Mouse (Mus musculus) heart, postnatal 4 days (tissue): ENCODE measurements around the gene Fam71e1. TPM values are rescaled to one million over a fixed set of nuclear protein-coding genes. Genes with fewer than 3 reads are reported as not detected.

Source experiments
- DNase-seq: peaks from one replicate; pipeline ENCODE4 v3.0.0; 2021
- total RNA-seq, 2 experiments: library from RNA; stranded (reverse); gene quantifications; 2 replicates each; pipeline ENCODE4 v1.2.3; 2021

Fam71e1 gene
- total RNA-seq, 2 experiments from 2014 or later, result 6.3 to 6.7 TPM

DNA sequence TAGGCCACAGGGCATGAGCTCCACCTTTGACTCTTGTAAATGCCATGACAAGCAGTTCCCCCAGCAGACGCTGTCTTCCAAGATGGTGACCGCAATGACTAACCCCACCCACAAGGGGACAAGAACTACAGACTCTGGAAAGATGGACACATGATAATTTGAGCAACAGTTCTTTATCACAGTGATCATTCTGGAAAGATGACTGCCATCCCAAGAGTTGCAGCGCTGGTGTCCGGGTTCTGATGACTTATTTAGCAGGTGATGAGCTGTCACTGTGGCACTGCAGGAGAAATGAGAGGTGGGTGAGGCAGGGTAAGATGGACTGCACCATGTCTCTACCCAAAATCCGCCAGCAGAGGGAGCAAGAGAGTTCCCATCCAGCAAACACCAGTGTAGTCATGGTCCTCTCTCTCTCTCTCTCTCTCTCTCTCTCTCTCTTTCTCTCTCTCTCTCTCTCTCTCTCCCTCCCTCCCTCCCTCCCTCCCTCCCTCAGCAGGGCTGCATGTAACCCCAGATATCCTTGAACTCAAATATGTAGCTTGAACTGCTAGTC, 5.3 kb downstream of the Fam71e1 start:
- DNase-seq, result peak; percentile 83

DNA sequence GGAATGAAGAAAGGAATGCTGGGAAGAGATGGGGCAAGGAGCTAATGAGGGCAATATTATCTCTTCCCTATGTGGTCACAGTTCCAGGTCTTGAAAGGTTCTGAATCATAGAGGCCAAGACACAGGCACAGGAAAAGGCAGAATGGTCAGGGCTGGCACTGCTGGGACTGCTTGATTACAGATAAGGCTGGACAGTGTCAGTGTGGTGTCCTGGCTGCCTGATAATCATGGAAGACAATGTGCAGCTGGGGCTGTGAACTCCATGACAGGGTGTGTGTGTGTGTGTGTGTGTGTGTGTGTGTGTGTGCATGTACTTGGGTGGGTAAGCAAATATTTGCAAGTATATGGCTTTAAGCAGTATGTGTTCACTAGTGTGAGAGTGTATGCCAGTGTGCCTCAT, 11.1 kb downstream of the Fam71e1 start:
- DNase-seq, result no peak

DNA sequence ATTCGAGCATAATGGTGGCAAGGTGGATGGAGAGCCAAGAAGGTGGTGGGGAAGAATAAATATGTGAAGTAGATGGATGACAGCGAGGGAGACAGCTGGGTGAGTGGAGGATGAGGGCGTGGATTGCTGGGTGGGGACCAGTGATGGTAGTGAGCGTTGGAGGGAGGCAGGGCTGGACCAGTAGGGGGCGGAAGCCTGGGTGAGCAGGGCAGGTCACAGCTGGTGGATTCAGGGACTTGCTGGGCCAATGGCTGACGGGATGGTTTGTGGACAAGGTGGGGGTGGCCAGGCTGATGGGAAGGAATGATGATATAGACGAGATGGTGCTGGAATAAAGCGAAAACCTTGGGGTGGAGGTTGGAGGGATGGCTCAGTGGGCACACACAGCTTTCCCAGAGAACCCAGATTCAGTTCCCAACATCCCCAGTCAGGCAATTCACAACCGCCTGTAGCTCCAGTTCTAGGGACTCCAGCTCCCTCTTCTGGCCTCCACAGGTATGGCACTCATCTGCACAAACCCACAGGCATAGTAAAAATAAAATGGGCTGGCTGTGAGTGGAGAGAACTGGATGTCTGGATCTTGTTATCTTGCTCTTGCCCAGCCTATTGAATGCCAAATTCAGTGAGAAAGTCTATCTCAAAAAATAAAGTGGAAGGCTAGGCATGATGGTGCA, 23.0 kb downstream of the Fam71e1 start:
- no peak for DNase-seq

DNA sequence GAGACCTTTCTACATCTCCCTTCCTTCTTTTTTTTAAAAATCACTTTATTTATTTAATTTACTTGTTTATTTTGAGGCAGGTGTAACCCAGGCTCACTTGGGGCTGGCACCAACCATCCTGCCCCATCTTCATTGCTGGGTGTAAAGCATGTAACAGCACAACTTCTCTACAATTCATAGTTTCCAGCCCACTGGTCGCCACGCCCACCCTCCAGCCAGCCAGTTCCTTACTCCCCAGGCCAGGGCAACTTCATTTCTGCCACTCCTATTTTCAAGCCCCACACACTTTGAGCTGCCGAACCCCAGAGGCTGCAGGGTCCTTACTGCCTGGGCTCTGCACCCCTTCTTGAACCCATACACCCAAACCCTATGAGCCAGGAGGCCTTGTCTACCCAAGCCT, 24.6 kb downstream of the Fam71e1 start:
- no peak for DNase-seq

DNA sequence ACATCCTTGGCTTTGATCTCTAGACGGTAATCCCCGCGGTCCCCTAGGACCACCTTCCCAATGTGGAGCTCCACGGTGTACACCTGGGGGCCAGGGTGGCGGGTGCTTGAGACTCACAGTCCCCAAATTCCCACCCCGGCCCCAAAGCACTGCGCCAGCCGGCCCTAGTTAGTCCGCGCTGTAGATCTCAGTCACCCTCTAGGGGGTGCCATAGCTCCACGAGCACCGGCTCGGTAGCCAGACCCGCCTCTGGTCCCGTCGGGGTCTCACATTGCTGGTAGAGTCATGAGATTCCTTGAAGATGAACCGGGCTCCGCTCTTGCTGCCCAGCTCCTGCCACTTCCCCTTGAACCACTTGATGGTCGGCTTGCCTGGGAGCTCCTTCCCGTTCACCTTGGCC, 25.3 kb downstream of the Fam71e1 start:
- DNase-seq, result peak; percentile 77

DNA sequence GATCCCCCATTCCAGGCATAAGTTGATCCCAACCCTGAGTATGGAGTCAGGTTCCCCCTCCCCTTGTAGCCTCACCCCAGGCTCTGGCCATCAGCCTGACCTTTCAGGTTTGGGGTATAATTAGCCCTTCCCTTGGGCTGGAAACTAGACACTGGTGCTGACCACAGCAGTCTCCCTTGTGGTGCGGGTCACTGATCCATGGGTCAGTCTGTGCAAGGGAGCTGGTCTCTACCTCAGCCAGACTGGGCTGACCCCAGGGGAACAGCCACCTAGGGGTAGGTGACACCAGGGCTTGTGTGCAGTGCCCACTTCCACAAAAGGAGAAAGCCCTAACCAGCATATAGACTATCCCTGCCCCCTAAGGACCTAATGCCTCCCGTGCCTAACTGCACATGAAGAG, 26.7 kb downstream of the Fam71e1 start:
- no peak for DNase-seq

DNA sequence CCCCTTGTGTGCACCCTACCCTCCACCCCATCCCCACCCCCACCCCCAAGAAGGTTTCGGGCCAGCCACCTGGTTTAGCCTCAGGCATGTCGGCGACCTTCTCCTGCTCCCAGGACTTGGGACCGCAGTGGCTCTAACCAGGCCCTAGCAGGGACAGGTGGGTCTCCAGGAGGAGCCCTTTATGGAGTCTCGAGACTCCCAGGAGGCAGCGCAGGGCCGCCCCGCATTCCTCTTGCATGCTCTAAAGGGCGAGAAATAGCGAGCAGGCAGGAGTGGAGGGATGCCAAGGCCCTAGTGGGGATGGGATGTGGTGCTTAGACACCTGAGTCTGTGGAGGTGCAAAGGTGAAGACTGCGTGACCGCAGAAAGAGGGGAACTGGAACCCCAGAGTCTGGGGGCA, 28.1 kb downstream of the Fam71e1 start, which contains the start of gene Mybpc2:
Mybpc2 (minus strand) TSS at position 155 of the 400 bp plus-strand sequence.
- peak; percentile 78 for DNase-seq

GRCm38 (mm10) chr7:44525126-44525832, 28.9 kb downstream of the Fam71e1 start:
- peak; percentile 91 for DNase-seq

DNA sequence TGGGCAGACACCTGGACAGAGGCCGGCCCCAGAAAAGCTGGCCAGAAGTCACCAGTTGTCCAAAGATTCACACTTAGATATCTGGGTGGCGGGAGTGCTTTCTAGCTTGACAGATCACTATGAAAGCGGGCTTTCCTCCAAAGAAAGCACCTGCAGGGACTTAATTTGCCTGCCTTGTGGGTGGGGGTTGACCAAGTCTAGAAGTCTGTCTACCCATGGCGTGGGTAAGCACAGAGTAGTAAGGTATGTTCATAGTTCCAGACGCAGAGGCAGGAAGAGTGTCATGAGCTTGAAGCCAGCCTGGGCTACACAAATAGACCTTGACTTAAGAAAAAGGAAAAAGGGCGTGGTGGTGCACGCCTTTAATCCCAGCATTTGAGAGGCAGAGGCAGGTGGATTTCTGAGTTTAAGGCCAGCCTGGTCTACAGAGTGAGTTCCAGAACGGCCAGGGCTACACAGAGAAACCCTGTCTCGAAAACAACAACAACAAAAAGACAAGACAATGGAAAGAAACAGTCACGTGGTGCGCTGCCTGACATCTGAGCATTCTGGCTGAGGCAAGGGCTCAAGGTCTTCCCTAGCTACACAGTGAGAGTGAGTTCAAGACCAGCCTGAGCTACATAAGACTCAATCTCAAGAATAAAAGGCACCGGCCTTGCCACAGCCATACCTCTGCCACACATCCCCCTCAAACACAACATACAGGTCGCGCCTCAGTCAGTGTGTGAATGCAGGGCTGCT, 30.2 kb downstream of the Fam71e1 start:
- DNase-seq, result no peak

DNA sequence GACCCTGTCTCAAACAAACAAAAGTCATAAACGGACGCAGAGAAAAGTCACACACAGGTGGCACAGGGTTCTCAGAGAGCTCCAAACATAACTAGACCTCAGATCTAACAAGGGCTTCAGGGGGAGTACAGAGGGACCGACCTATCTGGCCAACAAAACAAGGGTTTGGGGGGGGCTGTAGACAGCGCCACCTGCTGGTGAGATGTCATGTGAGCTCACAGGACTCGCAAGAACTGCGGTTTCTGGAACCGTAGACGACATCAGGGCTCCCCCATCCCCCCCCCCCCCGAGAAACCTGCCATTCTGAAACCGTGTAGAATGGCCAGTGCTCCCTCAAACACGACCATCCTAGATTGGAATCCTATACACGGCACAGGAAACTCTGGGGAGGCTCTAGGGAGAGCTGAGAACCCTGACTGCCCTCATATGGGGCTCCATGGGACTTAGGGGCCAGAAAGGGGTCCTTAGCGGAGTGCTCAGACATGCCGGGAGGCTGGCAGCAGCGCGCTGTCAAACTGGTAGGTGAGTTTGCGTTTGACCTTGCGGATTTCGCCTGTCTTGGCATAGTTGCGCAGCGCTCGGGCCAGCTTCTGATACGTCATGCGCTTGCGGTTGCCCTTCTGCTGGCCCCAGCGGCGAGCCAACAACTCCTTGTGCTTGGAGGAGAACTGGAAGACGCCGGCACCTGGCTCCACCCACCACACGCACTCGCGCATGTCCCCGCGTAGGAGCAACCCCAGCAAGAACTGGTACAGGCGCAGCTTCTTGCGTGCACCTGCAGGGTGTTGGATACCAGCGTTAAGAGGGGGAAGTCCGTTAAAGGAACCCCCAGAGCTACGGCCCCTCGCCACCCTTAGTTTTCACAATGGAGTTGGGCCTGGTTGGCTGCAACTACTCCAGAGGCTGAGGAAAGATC, 31.4 kb downstream of the Fam71e1 start:
- peak; percentile 83 for DNase-seq

GRCm38 (mm10) chr7:44529518-44529917, 33.1 kb downstream of the Fam71e1 start:
- no peak for DNase-seq

DNA sequence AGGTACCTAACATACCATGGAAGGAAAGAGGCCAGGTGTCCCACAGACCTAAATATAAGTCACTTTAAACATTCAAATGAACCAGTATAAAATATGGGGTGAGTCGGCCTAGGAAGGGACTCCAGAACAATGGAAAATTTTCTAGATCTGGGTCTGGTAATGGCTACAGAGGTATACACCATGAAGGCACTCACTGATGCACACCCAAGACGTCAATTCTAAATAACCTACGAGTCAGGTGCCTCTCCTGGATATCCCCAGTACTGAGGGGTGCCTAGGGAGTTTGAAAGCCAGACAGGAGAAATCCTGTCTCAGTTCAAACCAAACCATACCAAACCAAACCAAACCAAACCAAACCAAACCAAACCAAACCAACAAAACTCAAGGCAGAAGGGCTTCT, 34.1 kb downstream of the Fam71e1 start:
- no peak for DNase-seq

- no peak for DNase-seq
Measured at GRCm38 (mm10) chr7:44531207-44531606, 34.8 kb downstream of the Fam71e1 start.

DNA sequence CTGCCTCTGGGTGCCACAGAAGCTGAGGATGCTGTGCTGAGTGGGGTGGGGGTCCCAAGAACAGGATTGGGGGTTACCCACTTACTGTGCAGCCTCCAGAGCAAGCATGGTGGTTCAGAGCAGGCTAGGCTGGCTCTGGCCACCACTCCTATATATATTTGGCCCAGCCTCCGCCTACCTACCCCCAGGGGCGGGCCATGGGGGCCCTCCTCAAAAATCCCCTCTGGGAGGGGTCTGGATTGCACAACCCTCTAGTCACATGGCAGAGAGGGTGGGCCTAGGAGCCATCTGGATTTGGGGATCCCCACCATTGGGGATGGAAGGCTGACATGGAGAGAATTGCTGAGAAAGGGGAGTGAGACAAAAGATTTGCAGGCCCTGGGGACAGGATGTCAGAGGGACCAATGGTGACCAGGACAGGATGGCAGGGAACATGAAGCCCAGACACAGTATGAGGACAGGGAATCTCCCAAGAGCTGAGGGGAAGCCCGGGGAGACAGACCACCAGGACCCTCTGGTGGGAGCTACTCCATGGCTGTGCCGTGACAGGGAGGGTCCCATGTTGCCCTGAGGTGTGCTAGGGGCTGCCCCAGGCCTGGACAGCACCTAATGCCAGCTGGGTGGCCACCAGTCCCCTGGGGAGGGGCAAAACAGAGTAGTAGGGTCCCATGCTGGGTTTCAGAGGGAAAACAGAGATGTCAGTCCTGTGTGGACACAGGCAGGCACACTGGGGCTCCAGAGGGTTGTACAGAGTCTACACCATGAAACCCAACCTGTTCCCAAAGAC, 35.8 kb downstream of the Fam71e1 start, which contains the start of gene Spib:
Spib (minus strand) TSS at position 126 of the 787 bp plus-strand sequence.
- no peak for DNase-seq

- DNase-seq, result no peak
Measured at GRCm38 (mm10) chr7:44532918-44533745, 36.8 kb downstream of the Fam71e1 start.

GRCm38 (mm10) chr7:44533746-44534045, 37.3 kb downstream of the Fam71e1 start:
- DNase-seq, result no peak

GRCm38 (mm10) chr7:44534242-44534641, 37.9 kb downstream of the Fam71e1 start:
- no peak for DNase-seq

DNA sequence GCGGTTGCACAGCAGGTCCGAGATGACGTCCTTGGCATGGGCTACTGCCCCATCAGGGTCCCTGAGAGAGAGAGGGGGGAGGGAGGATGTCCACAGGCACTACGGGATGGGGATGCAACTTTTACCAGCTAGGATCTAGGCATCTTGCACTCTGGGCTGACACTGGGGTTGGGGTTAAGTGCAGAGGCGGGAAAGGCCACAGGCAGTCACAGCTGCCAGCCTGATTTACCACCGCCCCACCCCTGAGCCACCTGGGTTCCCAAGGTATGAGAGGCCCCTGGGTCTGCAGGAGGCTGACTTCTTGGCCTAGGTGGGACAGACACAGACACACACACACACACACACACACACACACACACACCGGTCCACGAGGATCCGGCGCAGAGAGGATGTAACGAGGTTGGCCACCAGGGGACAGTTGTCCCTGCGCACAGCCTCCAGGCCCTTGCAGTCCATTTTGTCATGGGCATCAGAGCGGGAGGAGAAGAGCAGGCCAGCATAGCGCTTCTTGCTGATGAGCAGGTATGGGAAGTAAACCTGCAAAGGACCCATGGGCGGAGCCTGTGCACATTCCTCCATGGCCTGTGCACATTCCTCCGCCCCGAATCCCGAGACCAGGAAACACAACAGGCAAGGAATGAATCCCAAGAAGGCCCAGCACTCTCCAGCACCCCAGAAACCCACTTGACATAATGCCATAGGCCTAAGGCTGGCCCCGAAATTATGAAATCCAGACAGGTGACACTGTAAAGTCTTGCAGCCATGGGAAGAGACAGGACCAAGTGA, 38.5 kb downstream of the Fam71e1 start:
- no peak for DNase-seq
